Mouse (Mus musculus) brain, embryonic 18.5 days (tissue): ENCODE results near the gene Med21.

Experiments
- DNase-seq: peaks from one replicate; pipeline ENCODE4 v3.0.0-alpha.2; 2012; ENCODE audit warnings: low read depth, low spot score

The Med21 gene

GRCm38 (mm10) chr6:146640068-146640965, 2.0 kb upstream of the Med21 start:
- DNase-seq, result no peak

DNA sequence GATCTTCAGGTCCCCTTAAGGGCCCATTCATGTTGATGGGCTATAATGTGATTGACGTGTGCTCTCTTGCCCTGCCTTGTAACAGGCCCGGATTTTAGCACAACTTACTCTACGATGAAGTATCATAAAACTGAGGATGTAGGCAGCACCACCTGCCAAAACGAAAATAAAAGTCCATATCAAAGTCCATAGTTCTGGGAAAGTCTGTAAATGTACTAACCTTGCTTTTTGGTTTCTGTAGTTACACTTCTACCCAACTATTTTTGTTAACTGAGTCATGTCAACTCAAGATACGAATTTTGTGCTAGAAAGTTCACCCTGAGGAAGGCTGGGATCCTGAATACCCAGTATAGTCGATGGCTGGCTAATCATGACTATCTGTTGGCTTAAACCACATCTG, 1.4 kb upstream of the Med21 start:
- no peak for DNase-seq

- DNase-seq, result no peak
Measured at GRCm38 (mm10) chr6:146641621-146642210, 631 bp upstream of the Med21 start.

- DNase-seq, result no peak
Measured at GRCm38 (mm10) chr6:146643184-146643570, 830 bp downstream of the Med21 start.

DNA sequence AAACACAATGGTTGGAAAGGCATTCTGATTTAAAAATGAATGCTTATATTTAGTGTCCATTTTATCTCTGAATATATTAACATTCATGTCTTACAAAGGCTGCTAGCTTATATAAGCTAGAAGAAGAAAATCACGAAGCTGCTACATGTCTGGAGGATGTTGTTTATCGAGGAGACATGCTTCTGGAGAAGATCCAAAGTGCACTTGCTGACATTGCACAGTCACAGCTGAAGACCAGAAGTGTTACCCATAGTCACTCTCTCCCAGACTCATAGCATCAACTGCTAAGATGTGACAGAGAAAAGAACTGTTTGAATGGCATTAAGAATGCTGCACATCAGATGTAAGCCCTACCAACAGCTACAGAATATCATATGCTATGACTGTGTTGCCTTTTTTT, 7.7 kb downstream of the Med21 start:
- DNase-seq, result no peak

GRCm38 (mm10) chr6:146651431-146651830, 9.1 kb downstream of the Med21 start:
- no peak for DNase-seq

- DNase-seq, result no peak
Measured at GRCm38 (mm10) chr6:146653197-146653596, 10.8 kb downstream of the Med21 start.

- DNase-seq, result no peak
Measured at GRCm38 (mm10) chr6:146660591-146660990, 18.2 kb downstream of the Med21 start.

- DNase-seq, result no peak
Measured at GRCm38 (mm10) chr6:146661655-146662054, 19.3 kb downstream of the Med21 start.

- DNase-seq, result no peak
Measured at GRCm38 (mm10) chr6:146662679-146663078, 20.3 kb downstream of the Med21 start.

DNA sequence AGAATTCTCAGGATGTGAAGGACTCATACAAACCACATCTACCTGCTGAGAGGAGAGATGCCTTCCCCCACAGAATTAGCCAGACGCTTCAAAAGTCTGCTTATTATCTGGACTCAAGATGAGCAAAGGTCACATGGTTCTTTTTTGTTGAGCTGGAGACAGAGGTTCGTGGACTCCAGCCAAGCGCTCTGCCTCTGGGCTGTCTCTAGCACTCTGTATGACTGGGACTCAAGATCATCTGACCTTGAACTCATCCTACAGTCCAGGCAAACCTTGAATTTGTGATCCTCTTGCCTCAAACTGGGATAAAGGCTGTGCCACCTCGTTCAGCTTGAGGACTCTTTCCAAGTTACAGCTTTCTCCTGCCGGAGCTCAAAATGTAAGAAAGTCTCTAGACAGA, 21.8 kb downstream of the Med21 start:
- no peak for DNase-seq

DNA sequence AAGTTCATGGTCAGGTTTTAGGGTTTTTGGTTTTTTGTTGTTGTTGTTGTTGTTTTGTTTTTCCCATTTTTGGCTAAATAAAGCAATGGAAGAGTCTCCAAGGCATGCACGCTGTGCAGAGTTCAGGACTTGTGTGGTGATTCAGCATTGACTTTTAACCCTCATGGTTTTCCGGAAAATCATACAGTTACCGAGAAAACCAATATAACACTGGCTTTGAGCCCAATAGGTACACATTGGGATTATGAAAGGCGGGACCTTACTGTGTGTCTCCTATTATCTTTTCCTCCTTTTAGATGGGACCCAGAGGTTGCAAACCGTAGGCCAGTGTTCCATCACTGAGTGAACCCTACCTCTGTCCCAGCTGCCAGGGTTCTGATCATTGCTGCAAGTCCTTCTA, 22.6 kb downstream of the Med21 start:
- DNase-seq, result no peak

DNA sequence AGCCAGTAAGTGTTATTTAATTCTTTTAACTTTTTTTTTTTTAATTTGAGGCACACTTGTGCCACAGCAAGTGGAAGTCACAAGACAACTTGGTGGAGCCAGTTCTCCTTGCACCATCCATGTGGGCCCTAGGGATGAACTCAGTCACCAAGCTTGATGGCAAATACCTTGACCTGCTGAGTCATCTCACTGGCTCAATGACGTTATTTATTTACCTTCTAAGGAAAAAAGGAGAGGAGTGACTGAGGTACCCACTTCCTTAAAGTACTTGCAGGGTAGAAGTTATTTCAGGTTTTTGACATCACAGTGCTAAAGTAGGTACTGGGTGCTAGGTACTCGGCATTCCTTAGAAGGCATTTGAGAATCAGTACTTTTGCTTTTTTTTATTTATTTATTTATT, 23.1 kb downstream of the Med21 start:
- DNase-seq, result no peak

- DNase-seq, result no peak
Measured at GRCm38 (mm10) chr6:146666811-146667210, 24.5 kb downstream of the Med21 start.

DNA sequence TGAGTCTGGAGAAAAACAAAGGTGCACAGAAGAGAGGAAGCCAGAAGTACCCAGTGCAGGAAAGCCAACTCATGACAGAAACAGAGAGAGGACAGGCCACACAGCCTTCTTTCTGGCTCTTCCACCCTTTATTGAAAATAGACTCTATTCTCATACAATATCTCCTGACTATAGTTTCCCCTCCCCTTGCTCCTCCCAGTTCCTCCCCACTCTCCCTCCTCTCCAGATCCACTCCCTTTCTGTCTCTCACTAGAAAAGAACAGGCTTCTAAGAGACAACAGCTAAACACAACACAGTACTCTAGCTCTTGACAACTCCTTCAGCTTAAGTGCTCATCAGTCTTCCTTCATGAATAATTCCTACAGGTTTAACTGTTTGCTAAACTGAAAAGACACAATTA, 26.3 kb downstream of the Med21 start:
- no peak for DNase-seq

DNA sequence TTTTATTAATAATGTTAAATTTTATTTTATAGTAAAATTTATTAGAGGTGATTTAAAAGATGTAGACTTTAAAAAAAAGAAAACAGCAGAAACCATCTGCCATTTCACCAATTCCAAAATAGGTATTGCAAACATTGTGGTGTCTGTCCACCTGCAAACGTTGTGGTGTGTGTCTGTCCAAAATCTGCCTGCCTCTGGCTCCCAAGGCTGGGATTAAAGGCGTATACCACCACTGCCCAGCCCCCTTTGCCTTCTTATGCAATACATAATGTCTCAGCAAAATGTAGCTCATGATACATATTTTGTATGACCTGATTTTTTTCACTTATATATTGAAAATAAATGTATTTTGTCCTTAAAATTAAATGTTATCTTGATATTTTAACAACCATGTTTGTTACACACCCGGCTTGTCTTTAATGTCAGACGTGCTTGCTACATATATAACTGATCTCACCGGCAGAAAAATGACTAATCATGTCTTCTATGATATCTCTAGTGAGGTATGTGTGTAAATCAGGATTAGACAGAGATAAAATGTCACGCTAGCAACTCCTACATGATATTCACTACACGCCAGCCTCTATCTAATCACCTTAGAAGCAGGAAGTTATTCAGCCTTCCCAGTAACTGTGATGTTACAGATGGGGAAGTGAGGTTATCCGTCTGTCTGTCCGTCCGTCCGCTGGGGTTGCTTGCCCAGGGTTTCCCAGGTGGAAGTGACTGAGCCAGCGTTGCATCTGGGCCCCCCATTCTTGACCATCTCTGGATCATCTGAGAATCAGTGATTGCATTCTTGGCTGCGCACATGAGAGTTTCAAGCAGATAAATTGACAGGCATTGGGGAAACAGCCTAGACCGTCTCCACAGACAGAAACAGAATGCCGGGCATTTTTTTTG, 28.9 kb downstream of the Med21 start:
- DNase-seq, result no peak

GRCm38 (mm10) chr6:146672106-146672505, 29.8 kb downstream of the Med21 start:
- DNase-seq, result no peak

GRCm38 (mm10) chr6:146673696-146674095, 31.3 kb downstream of the Med21 start:
- no peak for DNase-seq

DNA sequence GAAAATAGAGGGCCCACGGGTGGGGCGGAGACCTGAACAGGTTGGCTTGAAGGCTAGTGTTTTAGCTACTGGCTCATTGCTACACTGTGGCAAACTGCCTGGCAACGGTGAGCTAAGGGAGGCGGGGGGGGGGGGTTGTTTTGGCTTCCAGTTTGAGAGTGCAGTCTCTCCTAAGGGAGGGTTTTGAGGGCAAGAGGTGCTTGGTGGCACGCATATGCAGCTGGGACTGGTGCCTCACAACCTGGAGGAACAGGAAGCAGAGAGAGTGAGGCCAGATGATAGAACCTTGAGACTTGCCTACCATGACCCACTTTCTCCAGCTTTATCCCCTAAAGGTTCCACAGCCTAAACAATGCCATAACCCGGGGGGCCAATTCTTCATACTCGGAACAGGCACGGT, 32.1 kb downstream of the Med21 start:
- DNase-seq, result no peak

DNA sequence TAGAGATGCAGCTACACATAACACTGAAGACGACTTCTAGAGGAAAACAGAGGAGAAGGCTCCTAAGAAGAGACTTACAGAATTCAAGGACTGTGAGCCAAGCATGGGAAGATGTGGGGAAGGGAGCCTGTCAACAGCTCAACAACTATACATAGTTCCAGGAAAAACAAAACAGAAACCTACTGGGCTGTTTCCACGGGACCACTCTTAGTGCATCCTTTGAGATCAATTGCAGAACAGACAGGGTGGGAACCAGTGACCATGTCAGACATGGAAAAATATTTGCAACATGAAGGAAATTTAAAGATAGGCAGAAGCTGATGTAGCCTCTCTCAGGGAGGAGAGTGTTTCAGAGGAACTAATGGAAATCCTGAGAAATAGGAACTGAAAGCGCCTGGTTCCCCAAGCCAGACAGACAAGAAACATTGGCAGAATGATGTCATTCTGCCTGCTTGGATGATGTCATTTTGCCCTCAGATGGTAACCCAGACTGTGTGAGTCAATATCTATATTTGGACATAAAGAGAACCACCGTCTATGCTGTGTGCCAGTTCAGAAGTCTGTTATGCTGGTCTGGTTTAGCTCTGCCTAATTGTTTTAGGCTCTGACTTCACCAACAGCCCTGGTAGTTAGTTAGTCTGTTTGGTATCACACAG, 32.7 kb downstream of the Med21 start:
- DNase-seq, result no peak

GRCm38 (mm10) chr6:146676904-146677303, 34.6 kb downstream of the Med21 start:
- DNase-seq, result no peak
